Mouse (Mus musculus): ENCODE results near the gene Slfn9.
"Not testable (repeated sequence)": the region's sequence is repeated elsewhere in the genome, so short reads cannot be mapped to it uniquely, and the experiment has no call there.

Gene Slfn9

GRCm38 (mm10) chr11:82991469-82992166 lies at the start of gene Slfn9:
TSS of gene Slfn9 (minus strand) at chr11:82991830.
- no peak for DNase-seq

- DNase-seq, result no peak
Measured at GRCm38 (mm10) chr11:83041000-83041399, 49.4 kb upstream of the Slfn9 start.

- no peak for DNase-seq
Measured at GRCm38 (mm10) chr11:83040325-83040724, 48.7 kb upstream of the Slfn9 start.

- no peak for DNase-seq
Measured at GRCm38 (mm10) chr11:83039796-83040195, 48.2 kb upstream of the Slfn9 start.

- DNase-seq, result no peak
Measured at GRCm38 (mm10) chr11:83039156-83039555, 47.5 kb upstream of the Slfn9 start.

GRCm38 (mm10) chr11:83038686-83039085 lies 47.1 kb upstream of the Slfn9 start:
- DNase-seq, result not testable (repeated sequence)

GRCm38 (mm10) chr11:83020621-83021020 lies 29.0 kb upstream of the Slfn9 start, which contains the start of gene Slfn8:
TSS of gene Slfn8 (minus strand) at chr11:83020810.
- no peak for DNase-seq

GRCm38 (mm10) chr11:83019561-83020519 lies 28.2 kb upstream of the Slfn9 start:
- not testable (repeated sequence) for DNase-seq

GRCm38 (mm10) chr11:83016093-83016492 lies 24.5 kb upstream of the Slfn9 start:
- DNase-seq, result no peak

GRCm38 (mm10) chr11:83013356-83013755 lies 21.7 kb upstream of the Slfn9 start:
- no peak for DNase-seq

- DNase-seq, result not testable (repeated sequence)
Measured at GRCm38 (mm10) chr11:82990612-82991385, 831 bp downstream of the Slfn9 start.

GRCm38 (mm10) chr11:82989357-82989756 lies 2.3 kb downstream of the Slfn9 start:
- no peak for DNase-seq

- DNase-seq, result no peak
Measured at GRCm38 (mm10) chr11:82987621-82988020, 4.0 kb downstream of the Slfn9 start.

GRCm38 (mm10) chr11:82983193-82983592 lies 8.4 kb downstream of the Slfn9 start:
- DNase-seq, result no peak

GRCm38 (mm10) chr11:82982409-82982808 lies 9.2 kb downstream of the Slfn9 start:
- DNase-seq, result not testable (repeated sequence)

GRCm38 (mm10) chr11:82973916-82974315 lies 17.7 kb downstream of the Slfn9 start:
- DNase-seq, result no peak

- DNase-seq, result no peak
Measured at GRCm38 (mm10) chr11:82971590-82971974, 20.0 kb downstream of the Slfn9 start.

- DNase-seq, result peak; percentile 27
Measured at GRCm38 (mm10) chr11:82970712-82971589, 20.7 kb downstream of the Slfn9 start.

GRCm38 (mm10) chr11:82962215-82962614 lies 29.4 kb downstream of the Slfn9 start:
- no peak for DNase-seq

- DNase-seq, result no peak
Measured at GRCm38 (mm10) chr11:82961743-82962142, 29.9 kb downstream of the Slfn9 start.

- DNase-seq, result peak; percentile 16
Measured at GRCm38 (mm10) chr11:82959613-82960012, 32.0 kb downstream of the Slfn9 start.

GRCm38 (mm10) chr11:82956925-82957324 lies 34.7 kb downstream of the Slfn9 start:
- DNase-seq, result no peak
